Mouse (Mus musculus): ENCODE results near the gene Tmsb15a. TPM values are rescaled to one million over a fixed set of nuclear protein-coding genes. Genes with fewer than 3 reads are reported as not detected.

The Tmsb15a gene
- total and polyA plus RNA-seq, 3 experiments, result not detected

DNA sequence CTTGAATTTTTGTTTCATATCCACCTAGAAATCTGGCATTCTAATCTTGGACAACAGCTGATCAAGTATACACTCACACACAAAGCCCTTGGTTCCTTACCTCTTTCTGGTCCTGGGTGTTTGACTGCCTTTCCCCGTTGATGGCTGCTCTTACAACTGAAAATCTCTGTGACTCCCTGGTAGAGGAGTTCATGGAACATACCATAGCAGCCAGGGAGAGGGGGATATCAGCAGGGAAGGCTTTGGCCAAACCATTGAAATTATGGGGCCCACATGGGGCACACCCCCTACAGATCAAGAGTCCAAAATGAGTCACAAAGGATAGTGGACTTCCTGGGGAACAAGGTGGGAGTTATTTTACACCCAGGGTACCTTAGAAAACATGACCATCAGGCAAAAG lies 31.4 kb downstream of the Tmsb15a start, which contains the start of gene Tcp11x2:
Gene Tcp11x2 (minus strand): TSS at position 158 of the 400 bp plus-strand sequence.
- Histone ChIP-seq H3K36me3 (ENCODE audit: control insufficient read depth, insufficient read depth, low read length) (no peaks in the 10 kb centered on the region), H3K9ac (ENCODE audit: low read depth, low read length) (no peak within 1 kb of the TSS), H3K4me3 (no peak within 1 kb of the TSS), H3K27ac (no peak within 1 kb of the TSS), H3K27me3 (ENCODE audit: control insufficient read depth, insufficient read depth, low read length) (no peaks in the 10 kb centered on the region), H3K4me1 (ENCODE audit: control insufficient read depth, insufficient read depth, low read length) (no peaks in the 10 kb centered on the region), H3K79me2 (replicated peaks; ENCODE audit: control insufficient read depth, insufficient read depth, low read length) (no peaks in the 10 kb centered on the region)
- DNase-seq, result no peak
- intact Hi-C loops (cut with DNase I), result no loop called here
- no peak for TF ChIP-seq CTCF (IDR thresholded peaks at IDR 0.05)
- TF ChIP-seq EP300 (IDR thresholded peaks at IDR 0.05; ENCODE audit: insufficient read depth, low read depth, low read length), result no peak
- no peak for TF ChIP-seq POLR2A (IDR thresholded peaks at IDR 0.05; ENCODE audit: insufficient read depth, low read depth, low read length)
- 76% methylated on average over 1 of the region's 1 CpGs for WGBS

DNA sequence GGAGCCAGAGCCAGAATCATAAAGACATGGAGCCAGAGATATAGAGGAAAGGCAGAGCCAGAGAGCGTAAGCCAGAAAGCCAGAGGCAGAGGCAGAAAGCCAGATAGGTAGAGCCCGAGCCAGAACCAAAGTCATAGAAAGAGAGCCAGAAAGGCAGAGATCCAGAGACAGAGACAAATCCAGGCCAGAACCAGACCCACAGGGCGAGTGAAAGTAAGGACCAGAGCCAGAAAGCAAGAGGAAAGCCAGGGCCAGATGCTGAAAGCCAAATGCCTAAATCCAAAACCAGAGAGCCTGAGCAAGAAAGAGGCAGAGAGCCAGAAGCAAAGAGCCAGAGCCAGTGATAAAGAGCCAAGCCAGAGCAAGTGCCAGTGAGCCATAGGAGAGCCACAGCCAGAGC lies 37.3 kb downstream of the Tmsb15a start:
- H3K27ac ChIP-seq, result no peak overlapping the region
- H3K27me3 ChIP-seq (ENCODE audit: control insufficient read depth, insufficient read depth, low read length), result no peaks in the 10 kb centered on the region
- no peak overlapping the region for H3K9ac ChIP-seq (ENCODE audit: low read depth, low read length)
- H3K4me1 ChIP-seq (ENCODE audit: control insufficient read depth, insufficient read depth, low read length), result no peaks in the 10 kb centered on the region
- H3K36me3 ChIP-seq (ENCODE audit: control insufficient read depth, insufficient read depth, low read length), result no peaks in the 10 kb centered on the region
- no peaks in the 10 kb centered on the region for H3K79me2 ChIP-seq (replicated peaks; ENCODE audit: control insufficient read depth, insufficient read depth, low read length)
- 50% methylated on average over 3 of the region's 3 CpGs for WGBS
- no peak overlapping the region for H3K4me3 ChIP-seq
- TF ChIP-seq EP300 (IDR thresholded peaks at IDR 0.05; ENCODE audit: insufficient read depth, low read depth, low read length), result no peak
- TF ChIP-seq CTCF (IDR thresholded peaks at IDR 0.05), result no peak
- no peak for TF ChIP-seq POLR2A (IDR thresholded peaks at IDR 0.05; ENCODE audit: insufficient read depth, low read depth, low read length)
- intact Hi-C loops (cut with DNase I), result no loop called here
- no peak for DNase-seq

DNA sequence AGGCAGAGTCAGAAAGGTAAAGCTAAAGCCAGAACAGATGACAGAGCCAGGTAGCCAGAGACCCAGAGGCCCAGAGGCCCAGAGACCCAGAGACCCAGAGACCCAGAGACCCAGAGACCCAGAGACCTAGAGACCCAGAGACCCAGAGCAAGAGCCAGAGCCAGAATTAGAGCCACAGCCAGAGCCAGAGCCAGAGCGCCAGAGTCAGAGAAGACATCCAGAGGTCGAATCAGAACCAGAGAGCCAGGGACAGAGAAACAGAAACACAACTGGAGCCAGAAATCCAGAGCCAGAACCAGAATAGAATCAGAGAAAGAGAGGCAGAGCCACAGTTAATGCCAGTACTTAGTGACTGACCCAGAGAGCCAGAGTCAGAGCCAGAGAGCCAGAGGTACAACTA lies 43.2 kb downstream of the Tmsb15a start:
- no peaks in the 10 kb centered on the region for H3K79me2 ChIP-seq (replicated peaks; ENCODE audit: control insufficient read depth, insufficient read depth, low read length)
- WGBS, result 54% methylated on average over 2 of the region's 2 CpGs
- H3K4me1 ChIP-seq (ENCODE audit: control insufficient read depth, insufficient read depth, low read length), result no peaks in the 10 kb centered on the region; the same call in 1 of the 2 replicates
- no peak for DNase-seq
- H3K4me3 ChIP-seq, result no peak overlapping the region
- H3K9ac ChIP-seq (ENCODE audit: low read depth, low read length), result no peak overlapping the region
- intact Hi-C loops (cut with DNase I), result no loop called here
- H3K27me3 ChIP-seq (ENCODE audit: control insufficient read depth, insufficient read depth, low read length), result no peaks in the 10 kb centered on the region
- H3K36me3 ChIP-seq (ENCODE audit: control insufficient read depth, insufficient read depth, low read length), result no peaks in the 10 kb centered on the region
- TF ChIP-seq POLR2A (IDR thresholded peaks at IDR 0.05; ENCODE audit: insufficient read depth, low read depth, low read length) (no peak), EP300 (IDR thresholded peaks at IDR 0.05; ENCODE audit: insufficient read depth, low read depth, low read length) (no peak), CTCF (IDR thresholded peaks at IDR 0.05) (no peak)
- no peak overlapping the region for H3K27ac ChIP-seq

Small RNA genes lying within 50 kb of the gene (microRNA-seq; reads per million reads assigned to microRNA genes)
- gene Mir7646, result 0 to 1.7 reads per million in 2 experiments

Other genes with a start within 250 kb of the Tmsb15a start
- not detected for gene AV320801, start 230.7 kb downstream of the Tmsb15a start, total RNA-seq (2021)
- gene AV320801, start 230.7 kb downstream of the Tmsb15a start, polyA plus RNA-seq (2012; rRNA removed), result not detected in 2 replicates
- gene Nxf7, start 126.5 kb downstream of the Tmsb15a start, total RNA-seq (2021), result under 1 TPM in 1 of 2 experiments, not detected in 1; 0.13 TPM
- not detected in 2 replicates for gene Nxf7, start 126.5 kb downstream of the Tmsb15a start, polyA plus RNA-seq (2012; rRNA removed)
- not detected for gene Prame, start 97.6 kb downstream of the Tmsb15a start, total RNA-seq (2021)
- not detected in 2 replicates for gene Prame, start 97.6 kb downstream of the Tmsb15a start, polyA plus RNA-seq (2012; rRNA removed)
- gene Tcp11x2, start 31.5 kb downstream of the Tmsb15a start, total RNA-seq (2021), result not detected
- gene Tcp11x2, start 31.5 kb downstream of the Tmsb15a start, polyA plus RNA-seq (2012; rRNA removed), result not detected in 2 replicates
- gene Armcx5, start 17.5 kb upstream of the Tmsb15a start, total RNA-seq (2021), result 1 to 10 TPM; 4.9 to 6.5 TPM
- 1.8 and 3.0 TPM in 2 replicates for gene Armcx5, start 17.5 kb upstream of the Tmsb15a start, polyA plus RNA-seq (2012; rRNA removed)
- 10 to 100 TPM; 18.3 to 25.0 TPM for gene Gprasp1, start 17.5 kb upstream of the Tmsb15a start, total RNA-seq (2021)
- gene Gprasp1, start 17.5 kb upstream of the Tmsb15a start, polyA plus RNA-seq (2012; rRNA removed), result 7.9 and 11.6 TPM in 2 replicates
- 10 to 100 TPM in 1 of 2 experiments, 1 to 10 TPM in 1; 9.0 to 16.2 TPM for gene Bhlhb9, start 72.3 kb upstream of the Tmsb15a start, total RNA-seq (2021)
- 4.7 and 6.6 TPM in 2 replicates for gene Bhlhb9, start 72.3 kb upstream of the Tmsb15a start, polyA plus RNA-seq (2012; rRNA removed)
- 1 to 10 TPM; 1.2 to 3.5 TPM for gene Gprasp2, start 113.8 kb upstream of the Tmsb15a start, total RNA-seq (2021)
- gene Gprasp2, start 113.8 kb upstream of the Tmsb15a start, polyA plus RNA-seq (2012; rRNA removed), result 1.9 and 2.1 TPM in 2 replicates

Data from heart, adult 2 months (tissue).